Mouse (Mus musculus): Measurements from ENCODE around the gene Mylk. TPM values are rescaled to one million over a fixed set of nuclear protein-coding genes. Genes with fewer than 3 reads are reported as not detected.

The Mylk gene
- polyA plus RNA-seq, 1 experiment from 2014 or later: 98.0 TPM

GRCm38 (mm10) chr16:34993694-34994330 lies 248.8 kb downstream of the Mylk start:
- in situ Hi-C loops (cut with MboI; ENCODE audit: low pct_unique_long_range_greater_than_20kb): no loop called here
- no peak for ATAC-seq
- ChIA-PET CTCF (interaction anchor here (1.1 to 1.4 kb wide), 2 partner anchors 18 to 58 kb away, joined by 4 to 10 read pairs; no protein-coding TSS in a partner anchor), POLR2A (no interaction called here)
- DNase-seq (ENCODE audit: low read depth, low spot score): no peak
- TF ChIP-seq CTCF (IDR thresholded peaks at IDR 0.05): no peak
- no peaks in the 10 kb centered on the region for H3K27me3 ChIP-seq

GRCm38 (mm10) chr16:34994641-34995141 lies 249.7 kb downstream of the Mylk start:
- CTCF ChIA-PET: no interaction called here
- DNase-seq (ENCODE audit: low read depth, low spot score): no peak
- in situ Hi-C loops (cut with MboI; ENCODE audit: low pct_unique_long_range_greater_than_20kb): no loop called here
- POLR2A ChIA-PET: no interaction called here
- no peak for ATAC-seq
- no peaks in the 10 kb centered on the region for H3K27me3 ChIP-seq
- TF ChIP-seq CTCF (IDR thresholded peaks at IDR 0.05): no peak

DNA sequence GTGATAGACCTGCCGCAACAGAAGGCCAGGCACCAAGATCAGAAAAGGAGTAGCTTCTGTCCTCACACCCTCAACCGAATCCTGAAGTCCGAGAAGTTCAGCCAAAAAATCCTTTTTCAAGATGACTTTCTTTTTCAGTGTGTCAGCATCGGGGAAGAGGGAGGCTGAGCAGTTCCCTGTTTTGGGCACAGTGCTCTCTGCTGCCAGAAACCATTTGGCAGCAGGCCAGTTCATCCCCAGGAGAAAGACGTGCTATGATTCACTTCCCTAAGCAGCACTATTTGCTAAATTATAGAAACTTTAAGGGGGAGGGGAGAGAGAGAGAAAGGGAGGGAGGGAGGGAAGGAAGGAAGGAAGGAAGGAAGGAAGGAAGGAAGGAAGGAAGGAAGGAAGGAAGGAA lies 251.1 kb downstream of the Mylk start:
- POLR2A ChIA-PET: interaction anchor here (0.6 kb wide), 1 partner anchor 65 kb away, joined by 3 read pairs; no protein-coding TSS in a partner anchor
- no peak for ATAC-seq
- TF ChIP-seq CTCF (IDR thresholded peaks at IDR 0.05): no peak
- H3K27me3 ChIP-seq: no peaks in the 10 kb centered on the region
- in situ Hi-C loops (cut with MboI; ENCODE audit: low pct_unique_long_range_greater_than_20kb): no loop called here
- DNase-seq (ENCODE audit: low read depth, low spot score): peak; percentile 69
- CTCF ChIA-PET: interaction anchor here (0.7 kb wide), 1 partner anchor 14 kb away, joined by 3 read pairs; no protein-coding TSS in a partner anchor

DNA sequence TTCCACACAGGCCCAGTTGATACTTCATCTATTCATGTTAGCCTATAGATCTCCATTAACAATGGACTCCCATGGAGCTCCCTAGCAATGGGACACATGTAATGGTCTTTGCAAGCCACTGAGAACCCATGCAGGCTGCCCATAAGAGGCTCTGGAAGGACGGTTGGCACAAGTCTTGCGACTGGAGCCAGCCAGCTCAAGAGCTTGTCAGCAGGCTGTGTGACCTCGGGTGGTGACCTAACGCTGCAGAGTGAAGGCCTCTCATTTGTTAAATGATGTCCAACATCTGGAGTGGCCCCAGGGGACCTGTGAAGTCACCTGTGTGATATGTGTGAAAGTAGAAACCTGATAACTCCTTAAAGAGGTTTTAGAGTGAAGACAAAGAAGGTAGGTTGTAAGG lies 252.0 kb downstream of the Mylk start:
- ChIA-PET POLR2A (no interaction called here), CTCF (interaction anchor here (0.7 kb wide), 1 partner anchor 15 kb away, joined by 3 read pairs; no protein-coding TSS in a partner anchor)
- no peak for ATAC-seq
- in situ Hi-C loops (cut with MboI; ENCODE audit: low pct_unique_long_range_greater_than_20kb): no loop called here
- TF ChIP-seq CTCF (IDR thresholded peaks at IDR 0.05): no peak
- no peak for DNase-seq (ENCODE audit: low read depth, low spot score)
- no peaks in the 10 kb centered on the region for H3K27me3 ChIP-seq

- TF ChIP-seq CTCF (IDR thresholded peaks at IDR 0.05): no peak
- DNase-seq (ENCODE audit: low read depth, low spot score) (no peak), ATAC-seq (no peak)
- no peaks in the 10 kb centered on the region for H3K27me3 ChIP-seq
- in situ Hi-C loops (cut with MboI; ENCODE audit: low pct_unique_long_range_greater_than_20kb): no loop called here
- ChIA-PET CTCF (no interaction called here), POLR2A (no interaction called here)
Measured at GRCm38 (mm10) chr16:34997576-34997975, 252.6 kb downstream of the Mylk start.

- in situ Hi-C loops (cut with MboI; ENCODE audit: low pct_unique_long_range_greater_than_20kb): no loop called here
- TF ChIP-seq CTCF (IDR thresholded peaks at IDR 0.05): no peak
- CTCF ChIA-PET: interaction anchor here (1.4 kb wide), 1 partner anchor 10 kb away, joined by 7 read pairs; no protein-coding TSS in a partner anchor
- no peak for ATAC-seq
- no peak for DNase-seq (ENCODE audit: low read depth, low spot score)
- POLR2A ChIA-PET: no interaction called here
- no peaks in the 10 kb centered on the region for H3K27me3 ChIP-seq
Measured at GRCm38 (mm10) chr16:34999016-34999415, 254.0 kb downstream of the Mylk start.

- DNase-seq (ENCODE audit: low read depth, low spot score): no peak
- ChIA-PET POLR2A (interaction anchor here (0.6 kb wide), 1 partner anchor 9 kb away, joined by 3 read pairs; no protein-coding TSS in a partner anchor), CTCF (interaction anchor here (1.2 kb wide), 1 partner anchor 11 kb away, joined by 3 read pairs; no protein-coding TSS in a partner anchor)
- H3K27me3 ChIP-seq: no peaks in the 10 kb centered on the region
- no peak for TF ChIP-seq CTCF (IDR thresholded peaks at IDR 0.05)
- no peak for ATAC-seq
- in situ Hi-C loops (cut with MboI; ENCODE audit: low pct_unique_long_range_greater_than_20kb): no loop called here
Measured at GRCm38 (mm10) chr16:34999986-35000385, 255.0 kb downstream of the Mylk start.

GRCm38 (mm10) chr16:35000923-35001560 lies 256.0 kb downstream of the Mylk start:
- TF ChIP-seq CTCF (IDR thresholded peaks at IDR 0.05): no peak
- no peaks in the 10 kb centered on the region for H3K27me3 ChIP-seq
- in situ Hi-C loops (cut with MboI; ENCODE audit: low pct_unique_long_range_greater_than_20kb): no loop called here
- DNase-seq (ENCODE audit: low read depth, low spot score): no peak
- no peak for ATAC-seq
- CTCF ChIA-PET: interaction anchor here (1.2 kb wide), 1 partner anchor 12 kb away, joined by 3 read pairs; no protein-coding TSS in a partner anchor
- POLR2A ChIA-PET: interaction anchor here (0.7 kb wide), 1 partner anchor 24 kb away, joined by 3 read pairs; no protein-coding TSS in a partner anchor

DNA sequence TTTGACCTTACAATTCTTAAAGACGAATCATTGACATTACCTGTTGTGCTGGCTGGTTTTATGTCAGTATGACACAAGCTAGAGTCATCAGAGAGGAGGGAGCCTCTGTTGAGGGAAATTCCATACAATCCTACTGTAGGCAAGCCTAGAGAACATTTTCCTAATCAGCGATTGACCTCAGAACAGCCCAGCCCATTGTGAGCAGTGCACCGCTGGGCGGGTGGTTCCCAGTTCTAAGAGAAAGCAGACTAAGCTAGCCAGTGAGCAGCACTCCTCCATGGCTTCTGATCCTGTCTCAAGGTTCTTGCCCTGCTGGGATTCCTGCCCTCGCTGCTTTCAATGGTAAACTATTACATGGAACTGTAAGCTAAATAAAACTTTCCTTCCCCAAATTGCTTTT lies 259.3 kb downstream of the Mylk start:
- peak; percentile 44 for ATAC-seq
- in situ Hi-C loops (cut with MboI; ENCODE audit: low pct_unique_long_range_greater_than_20kb): no loop called here
- POLR2A ChIA-PET: no interaction called here
- TF ChIP-seq CTCF (IDR thresholded peaks at IDR 0.05): no peak
- no peak for DNase-seq (ENCODE audit: low read depth, low spot score)
- CTCF ChIA-PET: interaction anchor here (0.9 to 1.3 kb wide), 2 partner anchors 12 to 26 kb away, joined by 3 read pairs; no protein-coding TSS in a partner anchor
- H3K27me3 ChIP-seq: no peaks in the 10 kb centered on the region

GRCm38 (mm10) chr16:35004756-35005155 lies 259.7 kb downstream of the Mylk start:
- POLR2A ChIA-PET: no interaction called here
- no peak for ATAC-seq

DNA sequence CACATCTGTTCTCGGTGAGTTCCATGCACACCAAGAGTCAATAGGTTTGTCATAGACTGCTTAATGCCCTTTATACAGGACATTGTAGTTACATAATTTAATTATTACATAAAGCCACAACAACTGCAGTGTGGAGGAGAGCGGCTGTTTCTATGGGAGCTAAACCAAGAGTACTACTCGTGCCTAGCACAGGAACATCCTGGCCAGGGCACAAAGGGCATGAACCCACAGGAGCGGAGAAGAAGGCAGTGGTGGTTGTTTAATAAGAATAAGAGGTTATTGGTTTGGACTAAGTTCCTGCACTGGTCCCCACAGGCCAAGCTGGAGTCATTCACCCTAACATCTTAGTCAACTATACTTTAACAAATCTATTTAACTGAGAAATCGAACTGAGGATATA lies 261.2 kb downstream of the Mylk start:
- in situ Hi-C loops (cut with MboI; ENCODE audit: low pct_unique_long_range_greater_than_20kb): no loop called here
- DNase-seq (ENCODE audit: low read depth, low spot score): no peak

More at GRCm38 (mm10) chr16:35004756-35005155, 259.7 kb downstream of the Mylk start:
- no peak for DNase-seq (ENCODE audit: low read depth, low spot score)
- CTCF ChIA-PET: interaction anchor here (0.9 to 1.3 kb wide), 2 partner anchors 12 to 26 kb away, joined by 3 read pairs; no protein-coding TSS in a partner anchor
- no peaks in the 10 kb centered on the region for H3K27me3 ChIP-seq
- no peak for TF ChIP-seq CTCF (IDR thresholded peaks at IDR 0.05)
- in situ Hi-C loops (cut with MboI; ENCODE audit: low pct_unique_long_range_greater_than_20kb): no loop called here

More for the DNA sequence above, 261.2 kb downstream of the Mylk start:
- ATAC-seq: no peak
- no peak for TF ChIP-seq CTCF (IDR thresholded peaks at IDR 0.05)
- ChIA-PET POLR2A (no interaction called here), CTCF (interaction anchor here (1.4 kb wide), 1 partner anchor 45 kb away, joined by 3 read pairs; no protein-coding TSS in a partner anchor)
- no peaks in the 10 kb centered on the region for H3K27me3 ChIP-seq
